Mouse (Mus musculus) layer of hippocampus, postnatal 14 days (tissue): ENCODE data around the gene Plod3. TPM values are rescaled to one million over a fixed set of nuclear protein-coding genes. Genes with fewer than 3 reads are reported as not detected.

Source experiments
- microRNA-seq, 2 experiments: library from miRNA; unstranded; fragments of <30 nt; microRNA quantifications; one replicate each; pipeline ENCODE4 v1.2.0; 2021
- total RNA-seq, 2 experiments: library from RNA; stranded (reverse); gene quantifications; 2 replicates each; pipeline ENCODE4 v1.2.3; 2021

Plod3 gene
- total RNA-seq, 2 experiments from 2014 or later, result 40.9 to 42.2 TPM

Small RNAs within 50 kb of the gene (microRNA-seq; reads per million reads assigned to microRNA genes)
- gene Mir702, result 264 to 304 reads per million in 2 experiments

Other genes starting within 250 kb of the Plod3 start
- gene Col26a1, start 103.8 kb upstream of the Plod3 start, total RNA-seq, result 10 to 100 TPM; 12.0 to 13.8 TPM
- gene Ift22, start 78.9 kb upstream of the Plod3 start, total RNA-seq, result 10 to 100 TPM; 78.3 to 99.5 TPM
- gene Fis1, start 33.7 kb upstream of the Plod3 start, total RNA-seq, result 100 to 1,000 TPM; 207 to 216 TPM
- gene Cldn15, start 20.4 kb upstream of the Plod3 start, total RNA-seq, result under 1 TPM in 1 of 2 experiments, not detected in 1; 0.28 TPM
- 10 to 100 TPM; 71.4 to 76.1 TPM for gene Znhit1, start 1.0 kb downstream of the Plod3 start, total RNA-seq
- gene Vgf, start 39.4 kb downstream of the Plod3 start, total RNA-seq, result 100 to 1,000 TPM; 285 to 318 TPM
- gene Ap1s1, start 59.1 kb downstream of the Plod3 start, total RNA-seq, result 100 to 1,000 TPM; 231 to 235 TPM
- gene Serpine1, start 85.2 kb downstream of the Plod3 start, total RNA-seq, result 1 to 10 TPM in 1 of 2 experiments, under 1 TPM in 1; 0.91 to 1.3 TPM
- gene Trim56, start 129.2 kb downstream of the Plod3 start, total RNA-seq, result 1 to 10 TPM; 5.2 to 5.9 TPM
- gene Muc3, start 162.3 kb downstream of the Plod3 start, total RNA-seq, result not detected
- 1 to 10 TPM; 4.5 to 5.7 TPM for gene Muc3a, start 225.4 kb downstream of the Plod3 start, total RNA-seq